Mouse (Mus musculus): ENCODE data around the gene Gm5678. TPM values are rescaled to one million over a fixed set of nuclear protein-coding genes. Genes with fewer than 3 reads are reported as not detected.

The Gm5678 gene
- polyA plus RNA-seq, 1 experiment from 2014 or later = 0.19 TPM

DNA sequence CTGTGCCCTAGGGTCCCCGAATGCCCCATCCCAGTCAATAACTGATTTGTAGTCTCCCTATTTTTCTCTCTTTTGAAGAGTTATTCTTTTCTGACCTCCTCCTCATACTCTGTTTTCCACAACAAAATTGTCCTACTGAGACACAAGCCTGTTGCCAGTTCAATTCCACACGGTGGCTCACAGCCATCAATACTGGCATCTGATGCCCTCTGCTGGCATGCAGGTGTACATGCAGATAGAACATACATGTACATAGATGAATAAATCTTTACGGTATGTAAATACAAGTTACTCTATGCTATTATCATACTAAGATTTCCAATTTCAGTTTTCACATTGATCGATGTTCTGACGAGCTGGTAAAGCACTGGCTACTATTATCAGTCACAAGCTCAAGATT lies 43.2 kb downstream of the Gm5678 start:
- Histone ChIP-seq H3K9ac (ENCODE audit: low read length) (no peak overlapping the region), H3K27ac (ENCODE audit: low read depth) (no peak overlapping the region), H3K27me3 (replicated peaks; ENCODE audit: control insufficient read depth, insufficient read depth, low read length) (no peaks in the 10 kb centered on the region), H3K4me1 (replicated peaks; ENCODE audit: control insufficient read depth, insufficient read depth, low read length) (no peaks in the 10 kb centered on the region), H3K4me3 (ENCODE audit: low read depth, low read length) (no peak overlapping the region), H3K9me3 (ENCODE audit: control insufficient read depth, low read length) (peaks cover 10% of the 10 kb centered on the region), H3K36me3 (ENCODE audit: control insufficient read depth, insufficient read depth, low read length) (no peaks in the 10 kb centered on the region), H3K4me2 (ENCODE audit: low read length) (no peak overlapping the region)
- ATAC-seq (replicated peaks; ENCODE audit: low FRiP score, low TSS enrichment, low read depth) = no peak
- 93% methylated on average over 5 of the region's 5 CpGs for WGBS
- DNase-seq (ENCODE audit: low spot score) = peak; percentile 44

DNA sequence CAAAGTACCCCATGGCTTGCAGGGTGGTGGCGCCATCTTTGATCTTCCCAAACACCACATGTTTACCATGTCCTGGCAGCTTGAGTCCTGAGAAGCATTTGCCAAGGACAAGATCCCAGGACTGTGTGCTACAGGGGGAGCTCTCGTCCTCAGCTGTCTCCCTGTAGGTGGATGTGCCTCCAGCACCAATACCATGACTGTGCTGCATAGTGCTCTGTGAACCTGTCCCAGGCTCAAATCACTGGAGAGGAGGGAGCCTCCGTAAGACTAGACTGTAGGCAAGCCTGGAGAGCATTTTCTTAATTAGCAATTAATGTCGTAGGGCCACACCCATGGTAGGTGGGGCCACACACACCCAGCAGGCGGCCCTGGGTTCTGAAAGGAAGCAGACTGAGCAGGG lies 48.5 kb downstream of the Gm5678 start:
- ATAC-seq (replicated peaks; ENCODE audit: low FRiP score, low TSS enrichment, low read depth) (no peak), DNase-seq (ENCODE audit: low spot score) (peak; percentile 37)
- no peak overlapping the region for H3K4me3 ChIP-seq (ENCODE audit: low read depth, low read length)
- WGBS = 80% methylated on average over 5 of the region's 5 CpGs
- peaks cover 4% of the 10 kb centered on the region; the same call in 1 of the 2 replicates for H3K27me3 ChIP-seq (replicated peaks; ENCODE audit: control insufficient read depth, insufficient read depth, low read length)
- no peak overlapping the region for H3K9ac ChIP-seq (ENCODE audit: low read length)
- H3K9me3 ChIP-seq (ENCODE audit: control insufficient read depth, low read length) = no peaks in the 10 kb centered on the region
- H3K4me2 ChIP-seq (ENCODE audit: low read length) = no peak overlapping the region
- H3K4me1 ChIP-seq (replicated peaks; ENCODE audit: control insufficient read depth, insufficient read depth, low read length) = no peaks in the 10 kb centered on the region
- H3K36me3 ChIP-seq (ENCODE audit: control insufficient read depth, insufficient read depth, low read length) = no peaks in the 10 kb centered on the region
- H3K27ac ChIP-seq (ENCODE audit: low read depth) = no peak overlapping the region

DNA sequence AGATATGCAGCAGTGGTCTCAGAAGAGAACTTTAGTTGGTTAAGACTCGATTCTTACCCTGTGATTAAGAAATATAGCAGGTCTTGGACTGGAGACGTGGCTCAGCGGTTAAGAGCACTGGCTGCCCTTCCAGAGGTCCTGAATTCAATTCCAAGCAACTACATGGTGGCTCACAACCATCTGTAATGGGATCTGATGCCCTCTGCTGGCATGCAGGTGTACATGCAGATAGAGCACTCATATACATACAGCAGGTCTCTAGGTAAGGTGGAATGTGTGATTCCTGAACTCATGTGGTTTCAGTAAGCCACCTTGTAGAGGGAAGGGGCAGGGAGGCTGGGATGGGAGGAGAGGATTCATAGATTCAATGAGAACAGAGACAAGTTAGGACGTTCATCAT lies 50.3 kb downstream of the Gm5678 start:
- H3K4me3 ChIP-seq (ENCODE audit: low read depth, low read length) = no peak overlapping the region
- no peak for ATAC-seq (replicated peaks; ENCODE audit: low FRiP score, low TSS enrichment, low read depth)
- peaks cover 23% of the 10 kb centered on the region for H3K27me3 ChIP-seq (replicated peaks; ENCODE audit: control insufficient read depth, insufficient read depth, low read length)
- H3K27ac ChIP-seq (ENCODE audit: low read depth) = no peak overlapping the region
- H3K4me2 ChIP-seq (ENCODE audit: low read length) = no peak overlapping the region
- 80% methylated on average over 4 of the region's 4 CpGs for WGBS
- H3K9ac ChIP-seq (ENCODE audit: low read length) = no peak overlapping the region
- 0 out of 2 replicates have a peak, but pooled peaks cover 4% of the 10 kb centered on the region for H3K4me1 ChIP-seq (replicated peaks; ENCODE audit: control insufficient read depth, insufficient read depth, low read length)
- no peaks in the 10 kb centered on the region for H3K9me3 ChIP-seq (ENCODE audit: control insufficient read depth, low read length)
- no peaks in the 10 kb centered on the region for H3K36me3 ChIP-seq (ENCODE audit: control insufficient read depth, insufficient read depth, low read length)
- peak; percentile 12 for DNase-seq (ENCODE audit: low spot score)

DNA sequence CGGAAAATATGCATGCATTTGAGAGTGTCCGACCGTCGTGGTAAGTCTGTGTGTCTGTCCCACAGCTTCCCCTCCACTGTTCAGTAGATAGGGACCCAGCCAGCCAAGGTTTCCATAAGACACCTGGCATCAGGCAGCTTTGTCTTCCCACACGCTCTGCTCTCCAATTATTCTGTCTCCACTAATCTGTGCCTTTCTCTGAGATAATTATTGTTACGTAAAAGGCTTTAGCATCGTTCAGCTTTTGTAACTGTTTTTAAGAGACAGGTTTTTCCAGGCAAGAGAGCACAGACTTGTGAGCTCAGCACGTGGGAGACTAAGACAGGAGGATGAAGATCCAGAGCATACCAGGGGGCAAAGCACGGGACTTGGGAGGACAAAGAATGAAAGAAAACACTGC lies 51.3 kb downstream of the Gm5678 start:
- no peak overlapping the region for H3K27ac ChIP-seq (ENCODE audit: low read depth)
- H3K27me3 ChIP-seq (replicated peaks; ENCODE audit: control insufficient read depth, insufficient read depth, low read length) = peaks cover 32% of the 10 kb centered on the region
- peaks cover 8% of the 10 kb centered on the region; the same call in 1 of the 2 replicates for H3K4me1 ChIP-seq (replicated peaks; ENCODE audit: control insufficient read depth, insufficient read depth, low read length)
- no peak overlapping the region for H3K4me2 ChIP-seq (ENCODE audit: low read length)
- no peaks in the 10 kb centered on the region for H3K36me3 ChIP-seq (ENCODE audit: control insufficient read depth, insufficient read depth, low read length)
- DNase-seq (ENCODE audit: low spot score) (peak; percentile 38), ATAC-seq (replicated peaks; ENCODE audit: low FRiP score, low TSS enrichment, low read depth) (no peak)
- H3K4me3 ChIP-seq (ENCODE audit: low read depth, low read length) = no peak overlapping the region
- WGBS = 69% methylated on average over 9 of the region's 9 CpGs
- H3K9ac ChIP-seq (ENCODE audit: low read length) = no peak overlapping the region
- no peaks in the 10 kb centered on the region for H3K9me3 ChIP-seq (ENCODE audit: control insufficient read depth, low read length)

Other genes starting within 250 kb of the Gm5678 start
- 13.0 and 13.4 TPM in 2 replicates for gene Setd4, start 24.0 kb upstream of the Gm5678 start, polyA plus RNA-seq (2014; fragmentation: Nextera tagmentation; extraction: Ambion mirVana)
- 84.7 and 92.5 TPM in 2 replicates for gene Cbr1, start 22.2 kb upstream of the Gm5678 start, polyA plus RNA-seq (2014; fragmentation: Nextera tagmentation; extraction: Ambion mirVana)
- 1.7 and 1.9 TPM in 2 replicates for gene Cbr3, start 55.1 kb downstream of the Gm5678 start, polyA plus RNA-seq (2014; fragmentation: Nextera tagmentation; extraction: Ambion mirVana)
- 13.4 and 15.6 TPM in 2 replicates for gene Dop1b, start 83.8 kb downstream of the Gm5678 start, polyA plus RNA-seq (2014; fragmentation: Nextera tagmentation; extraction: Ambion mirVana)
- 36.8 and 37.3 TPM in 2 replicates for gene Morc3, start 204.0 kb downstream of the Gm5678 start, polyA plus RNA-seq (2014; fragmentation: Nextera tagmentation; extraction: Ambion mirVana)